Mouse (Mus musculus) hindbrain, postnatal 0 days (tissue): ENCODE measurements around the gene Mafg. TPM values are rescaled to one million over a fixed set of nuclear protein-coding genes. Genes with fewer than 3 reads are reported as not detected.
"Not testable (repeated sequence)": the region's sequence is repeated elsewhere in the genome, so short reads cannot be mapped to it uniquely, and the experiment has no call there.

ENCODE experiments used
- ATAC-seq: fragments of 200-750 bp; cut with Nextera tagmentation; 2 replicates; pipeline ENCODE4 v1.8.0; 2017; ENCODE audit warnings: mild to moderate bottlenecking, moderate TSS enrichment, moderate library complexity
- DNase-seq: peaks from one replicate; pipeline ENCODE4 v3.0.0-alpha.2; 2015; ENCODE audit warnings: low spot score
- H3K27ac ChIP-seq: fragments of 300-500 bp; sonication (generic); 2 replicates; pipeline ENCODE4 v1.5.1; 2014; ENCODE audit warnings: mild to moderate bottlenecking
- H3K27me3 ChIP-seq: fragments of 300-500 bp; sonication (generic); 2 replicates; pipeline ENCODE4 v1.6.1; 2014; ENCODE audit warnings: low read length, mixed read lengths; ENCODE audit not compliant: insufficient read depth
- H3K36me3 ChIP-seq: fragments of 300-500 bp; sonication (generic); 2 replicates; pipeline ENCODE4 v1.6.1; 2014; ENCODE audit warnings: low read length, mixed read lengths; ENCODE audit not compliant: insufficient read depth
- H3K4me1 ChIP-seq: fragments of 300-500 bp; sonication (generic); 2 replicates; pipeline ENCODE4 v1.6.1; 2014; ENCODE audit warnings: antibody characterized with exemption, low read length, mixed read lengths; ENCODE audit not compliant: insufficient read depth
- H3K4me2 ChIP-seq: fragments of 300-500 bp; sonication (generic); 2 replicates; pipeline ENCODE4 v1.6.1; 2014; ENCODE audit warnings: low read depth, mild to moderate bottlenecking, low read length, moderate library complexity, mixed read lengths
- H3K4me3 ChIP-seq: fragments of 300-500 bp; sonication (generic); 2 replicates; pipeline ENCODE4 v1.5.1; 2014; ENCODE audit warnings: low read length
- H3K9ac ChIP-seq: fragments of 300-500 bp; sonication (generic); replicated peaks from 2 replicates; pipeline ENCODE4 v1.6.1; 2014; ENCODE audit warnings: mild to moderate bottlenecking, low read length, moderate library complexity, mixed read lengths
- H3K9me3 ChIP-seq: fragments of 300-500 bp; sonication (generic); 2 replicates; pipeline ENCODE4 v1.6.1; 2016; ENCODE audit warnings: low read length, mixed read lengths
- CTCF ChIP-seq: IDR thresholded peaks from 2 replicates; pipeline ENCODE4 v1.5.1; 2016; ENCODE audit warnings: antibody characterized with exemption, control low read depth, low read depth
- WGBS: fragments of 180-500 bp; shearing (Covaris S2); extraction: QIAGEN DNeasy Blood & Tissue Kit; methylation state at CpG from one replicate; pipeline ENCODE4 v1.1.7; 2014; 5-methylcytosine and 5-hydroxymethylcytosine counted together
- polyA plus RNA-seq: library from polyadenylated mRNA; unstranded; fragments of >200 nt; fragmentation: Nextera tagmentation; extraction: Ambion mirVana; gene quantifications from 2 replicates; pipeline ENCODE4 v1.2.1, GENCODE M21; 2015
- total RNA-seq: library from RNA; depleted of rRNA; stranded (reverse); fragments of >200 nt; gene quantifications from 2 replicates; pipeline ENCODE4 v1.2.3, GENCODE M21; 2014; rRNA removed

The Mafg gene
- total RNA-seq (35.9 and 39.3 TPM in 2 replicates), polyA plus RNA-seq (36.5 and 38.9 TPM in 2 replicates)

DNA sequence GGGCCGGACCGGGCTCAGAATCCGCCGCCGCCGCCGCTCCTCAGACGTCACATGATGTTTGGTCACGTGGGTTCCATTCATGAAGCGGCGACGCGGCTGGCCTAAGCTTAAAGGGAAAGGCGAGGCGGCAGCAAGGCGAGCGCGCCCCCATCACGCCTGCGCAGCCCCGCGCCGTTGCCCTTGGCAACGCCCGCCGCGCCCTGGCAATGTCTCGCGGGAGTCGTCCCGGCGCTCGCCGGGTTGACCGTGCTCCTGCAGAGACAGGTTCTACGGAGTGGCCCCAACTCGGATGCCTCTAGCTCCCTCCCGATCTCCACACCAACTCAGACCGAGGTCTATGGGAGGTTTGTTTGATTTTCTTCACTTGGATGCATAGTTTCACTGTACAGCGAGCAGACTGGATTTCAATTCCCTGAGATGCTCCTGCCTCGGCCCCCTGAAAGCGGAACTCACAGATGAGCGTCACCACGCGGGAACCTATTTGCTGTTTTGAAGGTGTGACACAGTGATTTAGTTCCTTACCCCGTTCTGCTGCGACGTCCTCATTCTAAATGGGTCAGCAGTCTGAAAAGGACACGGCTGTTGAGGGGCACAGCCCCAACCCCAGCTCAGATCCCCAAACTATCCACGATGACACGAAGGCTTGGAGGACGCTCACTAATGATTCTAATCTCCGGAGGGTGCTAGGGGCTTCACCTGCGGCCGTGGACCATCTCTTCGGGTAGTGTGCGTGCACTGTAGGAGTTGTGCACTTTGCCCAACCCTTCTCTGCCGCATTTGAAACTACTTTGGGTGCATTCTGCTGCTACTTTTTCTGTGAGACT lies at the start of gene Mafg:
Mafg (minus strand) TSS at position 81 of the 824 bp plus-strand sequence.
- Histone ChIP-seq H3K4me3 (peak within 1 kb of the TSS; percentile 92), H3K9ac (peak within 1 kb of the TSS; percentile 88), H3K4me1 (peaks cover 17% of the 10 kb centered on the region), H3K4me2 (peak within 1 kb of the TSS; percentile 96), H3K9me3 (no peaks in the 10 kb centered on the region), H3K27ac (peak within 1 kb of the TSS; percentile 88), H3K27me3 (no peaks in the 10 kb centered on the region), H3K36me3 (no peaks in the 10 kb centered on the region)
- TF ChIP-seq CTCF, result no peak
- peak; percentile 94 for ATAC-seq
- 12% methylated on average over 58 of the region's 58 CpGs for WGBS
- peak; percentile 98 for DNase-seq

GRCm38 (mm10) chr11:120682683-120683082 lies 49.3 kb upstream of the Mafg start:
- TF ChIP-seq CTCF, result no peak
- no peak overlapping the region for H3K4me2 ChIP-seq
- no peak overlapping the region for H3K9ac ChIP-seq
- no peaks in the 10 kb centered on the region for H3K4me1 ChIP-seq
- H3K9me3 ChIP-seq, result no peaks in the 10 kb centered on the region
- DNase-seq, result no peak
- H3K36me3 ChIP-seq, result peaks cover 21% of the 10 kb centered on the region
- H3K27ac ChIP-seq, result no peak overlapping the region
- WGBS, result 92% methylated on average over 5 of the region's 5 CpGs
- no peak overlapping the region for H3K4me3 ChIP-seq
- no peaks in the 10 kb centered on the region for H3K27me3 ChIP-seq
- no peak for ATAC-seq

DNA sequence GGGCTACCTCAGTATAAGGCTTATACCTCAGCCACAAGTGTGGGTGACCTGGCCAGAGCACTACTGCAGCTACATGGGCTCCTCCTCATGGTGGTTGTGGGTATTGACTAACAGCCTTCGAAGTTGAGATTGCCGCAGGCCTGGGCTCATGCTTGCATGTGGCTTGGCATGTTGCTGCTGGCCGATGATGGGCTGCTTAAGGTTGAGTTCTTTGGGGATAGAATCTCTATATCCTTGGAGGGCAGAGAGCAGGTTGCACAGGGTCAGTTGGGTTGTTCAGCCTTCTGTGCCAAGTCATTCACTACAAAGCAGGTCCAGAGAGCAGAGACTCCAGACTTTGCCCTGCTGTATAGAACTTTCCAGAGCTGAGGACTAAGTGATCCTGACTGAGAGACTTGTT lies 46.5 kb upstream of the Mafg start:
- Histone ChIP-seq H3K27ac (no peak overlapping the region), H3K4me3 (no peak overlapping the region), H3K4me1 (no peaks in the 10 kb centered on the region), H3K36me3 (peaks cover 16% of the 10 kb centered on the region), H3K9me3 (no peaks in the 10 kb centered on the region), H3K27me3 (no peaks in the 10 kb centered on the region), H3K4me2 (no peak overlapping the region), H3K9ac (no peak overlapping the region)
- peak; percentile 27 for DNase-seq
- ATAC-seq, result peak; percentile 45; the same call in 1 of the 2 replicates
- peak; percentile 71 for TF ChIP-seq CTCF
- 79% methylated on average over 3 of the region's 3 CpGs for WGBS

DNA sequence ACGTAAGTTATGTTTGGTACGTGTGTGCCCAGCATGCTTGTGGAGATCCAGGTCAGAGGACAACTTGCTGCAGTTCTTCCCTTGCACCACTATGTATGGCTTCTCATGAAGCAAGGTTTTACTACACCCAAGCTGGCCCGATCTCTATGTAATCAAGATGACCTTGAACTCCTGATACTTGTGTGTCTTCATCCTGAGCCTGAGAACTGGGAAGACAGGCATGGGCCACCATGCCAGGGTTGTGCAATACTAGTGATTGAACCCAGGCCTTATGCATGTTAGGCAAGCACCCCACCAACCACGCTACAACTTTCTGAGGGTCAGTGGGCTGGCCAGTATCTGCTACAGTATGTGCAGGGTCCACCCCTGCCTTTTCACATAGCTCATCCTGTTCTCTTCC lies 43.6 kb upstream of the Mafg start:
- DNase-seq, result no peak
- peaks cover 12% of the 10 kb centered on the region for H3K36me3 ChIP-seq

DNA sequence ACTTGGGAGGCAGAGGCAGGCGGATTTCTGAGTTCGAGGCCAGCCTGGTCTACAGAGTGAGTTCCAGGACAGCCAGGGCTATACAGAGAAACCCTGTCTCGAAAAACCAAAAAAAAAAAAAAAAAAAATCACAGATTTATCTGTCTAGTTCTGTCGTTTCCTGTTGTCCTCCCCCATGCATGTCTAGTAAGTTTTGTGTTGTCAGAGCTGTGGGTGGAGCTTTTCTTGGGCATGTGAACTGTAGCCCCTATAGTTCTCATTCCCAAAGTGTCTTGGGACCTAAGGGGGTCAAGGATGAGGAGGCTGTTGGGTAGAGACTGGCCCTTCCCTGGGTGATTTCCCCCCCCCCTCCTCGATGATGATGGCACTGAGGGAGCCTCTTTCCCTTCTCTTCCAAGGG lies 42.5 kb upstream of the Mafg start:
- DNase-seq, H3K4me2 ChIP-seq, H3K9me3 ChIP-seq, H3K4me3 ChIP-seq, H3K9ac ChIP-seq, H3K27me3 ChIP-seq, H3K27ac ChIP-seq, ATAC-seq, H3K4me1 ChIP-seq: not testable (repeated sequence)
- peaks cover 12% of the 10 kb centered on the region for H3K36me3 ChIP-seq
- WGBS, result 96% methylated on average over 4 of the region's 5 CpGs

More for the DNA sequence above, 43.6 kb upstream of the Mafg start:
- no peak overlapping the region for H3K4me2 ChIP-seq
- peaks cover 9% of the 10 kb centered on the region for H3K4me1 ChIP-seq
- TF ChIP-seq CTCF, result no peak
- 95% methylated on average over 4 of the region's 4 CpGs for WGBS
- no peak overlapping the region for H3K27ac ChIP-seq
- no peak overlapping the region for H3K9ac ChIP-seq
- H3K4me3 ChIP-seq, result no peak overlapping the region
- no peak for ATAC-seq
- H3K9me3 ChIP-seq, result no peaks in the 10 kb centered on the region
- H3K27me3 ChIP-seq, result no peaks in the 10 kb centered on the region

DNA sequence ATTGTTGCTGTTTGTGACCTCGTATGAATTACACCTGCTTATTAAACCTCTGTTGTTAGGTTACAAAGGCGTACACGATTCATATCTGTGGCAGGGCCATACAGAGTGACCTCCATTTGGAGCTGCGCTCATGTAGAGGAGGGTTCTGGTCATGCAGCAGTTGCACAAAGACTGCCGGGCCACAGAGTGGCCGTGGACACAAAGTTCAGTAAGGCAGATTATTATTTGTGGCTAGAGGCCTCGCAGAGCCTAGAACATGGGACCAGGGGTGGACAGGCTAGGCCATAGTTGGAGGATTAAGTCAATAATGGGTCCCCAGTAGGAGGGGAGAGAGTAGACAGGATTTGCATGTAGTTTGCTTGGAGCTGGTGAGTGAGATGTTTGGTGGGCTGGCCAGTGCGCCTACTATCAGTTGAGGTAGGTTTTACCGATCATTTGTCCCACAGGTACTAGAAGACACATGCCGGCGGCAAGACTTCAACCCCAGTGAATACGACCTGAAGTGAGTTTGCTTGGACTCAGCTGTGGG lies 40.3 kb upstream of the Mafg start:
- Histone ChIP-seq H3K9ac (peak overlapping the region; percentile 62), H3K27me3 (no peaks in the 10 kb centered on the region), H3K4me1 (peaks cover 9% of the 10 kb centered on the region), H3K36me3 (peaks cover 10% of the 10 kb centered on the region), H3K27ac (peak overlapping the region; percentile 88), H3K4me2 (peak overlapping the region; percentile 80), H3K4me3 (peak overlapping the region; percentile 64), H3K9me3 (no peaks in the 10 kb centered on the region)
- TF ChIP-seq CTCF, result no peak
- WGBS, result 40% methylated on average over 12 of the region's 12 CpGs
- DNase-seq (no peak), ATAC-seq (peak; percentile 6)
